Mouse (Mus musculus) liver, embryonic 14.5 days (tissue): ENCODE data around the gene Ugt1a6a. TPM values are rescaled to one million over a fixed set of nuclear protein-coding genes. Genes with fewer than 3 reads are reported as not detected.
"Not testable (repeated sequence)": the region's sequence is repeated elsewhere in the genome, so short reads cannot be mapped to it uniquely, and the experiment has no call there.

ENCODE experiments used
- ATAC-seq: fragments of 200-750 bp; cut with Nextera tagmentation; 2 replicates; pipeline ENCODE4 v1.8.0; 2017; ENCODE audit warnings: moderate number of reproducible peaks, mild to moderate bottlenecking, moderate library complexity; ENCODE audit not compliant: insufficient read depth
- DNase-seq, 3 experiments: peaks; one replicate each; pipeline ENCODE4 v3.0.0-alpha.2; 2012 to 2013; ENCODE audit warnings: low read depth in 3 of 3, low spot score in 3 of 3
- H3K27ac ChIP-seq: fragments of 300-500 bp; sonication (generic); 2 replicates; pipeline ENCODE4 v1.5.1; 2014; ENCODE audit warnings: moderate library complexity, mild to moderate bottlenecking, control low read depth, inconsistent platforms
- H3K27me3 ChIP-seq: fragments of 300-500 bp; sonication (generic); 2 replicates; pipeline ENCODE4 v1.6.1; 2014; ENCODE audit warnings: mild to moderate bottlenecking, low read length, moderate library complexity; ENCODE audit not compliant: control insufficient read depth, insufficient read depth
- H3K36me3 ChIP-seq: fragments of 300-500 bp; sonication (generic); replicated peaks from 2 replicates; pipeline ENCODE4 v1.6.1; 2014; ENCODE audit warnings: low read depth; ENCODE audit not compliant: control insufficient read depth, insufficient read depth
- H3K4me1 ChIP-seq, 2 experiments: fragments of 200-500 bp in 1 of 2; fragments of 300-500 bp in 1 of 2; sonication (generic) in 1 of 2; replicated peaks; 2 replicates each; pipeline ENCODE4 v1.6.1; 2012 to 2014; ENCODE audit warnings: antibody characterized with exemption in 1 of 2, inconsistent platforms in 1 of 2, low read length in 1 of 2; ENCODE audit not compliant: control insufficient read depth in 2 of 2, insufficient read depth in 2 of 2
- H3K4me2 ChIP-seq: fragments of 300-500 bp; sonication (generic); 2 replicates; pipeline ENCODE4 v1.6.1; 2014; ENCODE audit warnings: low read depth, mild to moderate bottlenecking, control low read depth, moderate library complexity
- H3K4me3 ChIP-seq, 2 experiments: fragments of 200-500 bp in 1 of 2; fragments of 300-500 bp in 1 of 2; sonication (generic) in 1 of 2; 2 replicates each; pipeline ENCODE4 v1.5.1; 2012 to 2014; ENCODE audit warnings: low read depth in 2 of 2, low read length in 2 of 2, mild to moderate bottlenecking in 2 of 2, control low read depth in 1 of 2, inconsistent platforms in 1 of 2, moderate library complexity in 1 of 2; ENCODE audit not compliant: insufficient read depth in 1 of 2
- H3K9ac ChIP-seq: fragments of 300-500 bp; sonication (generic); replicated peaks from 2 replicates; pipeline ENCODE4 v1.6.1; 2014; ENCODE audit warnings: mild to moderate bottlenecking, control low read depth, moderate library complexity
- H3K9me3 ChIP-seq: fragments of 300-500 bp; sonication (generic); 2 replicates; pipeline ENCODE4 v1.6.1; 2016; ENCODE audit warnings: low read length, mixed read lengths; ENCODE audit not compliant: control insufficient read depth
- CTCF ChIP-seq: IDR thresholded peaks from 2 replicates; pipeline ENCODE4 v1.5.1; 2016; ENCODE audit warnings: antibody characterized with exemption, low read depth, control low read depth
- EP300 ChIP-seq: IDR thresholded peaks from 2 replicates; pipeline ENCODE4 v1.6.1; 2016; ENCODE audit warnings: antibody characterized with exemption, low read depth
- WGBS: fragments of 180-500 bp; shearing (Covaris S2); extraction: QIAGEN DNeasy Blood & Tissue Kit; methylation state at CpG from one replicate; pipeline ENCODE4 v1.1.7; 2014; ENCODE audit not compliant: insufficient replicate concordance; 5-methylcytosine and 5-hydroxymethylcytosine counted together
- polyA plus RNA-seq, 2 experiments: library from polyadenylated mRNA; depleted of rRNA in 1 of 2; stranded (reverse) in 1 of 2; unstranded in 1 of 2; fragments of >200 nt; fragmentation: Nextera tagmentation in 1 of 2; extraction: Ambion mirVana in 1 of 2; gene quantifications; 2 replicates each; pipeline versions ENCODE4 v1.2.1 to v1.2.3; 2012 to 2014

Gene Ugt1a6a
- polyA plus RNA-seq, 2 experiments: 3.6 to 7.1 TPM

DNA sequence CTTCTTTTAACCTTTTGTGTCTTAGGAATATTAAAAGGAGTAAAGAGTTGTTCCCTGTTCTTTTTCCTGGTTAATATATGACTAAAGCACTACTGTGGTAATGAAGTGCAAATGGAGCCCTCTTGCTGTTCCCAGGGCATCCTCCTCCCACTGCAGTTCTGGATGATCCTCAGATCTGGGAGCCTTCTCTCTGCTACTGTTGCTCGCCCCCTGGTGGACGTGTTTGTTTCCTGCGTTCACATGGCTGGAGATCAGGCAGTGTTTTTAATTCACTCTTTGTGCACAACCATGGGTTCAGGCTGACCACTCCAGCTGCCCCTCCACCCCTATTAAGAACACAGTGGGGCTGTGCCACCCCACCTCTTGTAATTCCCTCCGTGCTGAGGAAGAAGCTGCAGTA is 14.1 kb upstream of the Ugt1a6a start:
- not testable (repeated sequence) for H3K27me3 ChIP-seq, DNase-seq, ATAC-seq, H3K4me1 ChIP-seq, H3K36me3 ChIP-seq, H3K4me2 ChIP-seq, H3K9ac ChIP-seq, H3K27ac ChIP-seq, H3K9me3 ChIP-seq, H3K4me3 ChIP-seq
- WGBS: 9% methylated on average over 4 of the region's 4 CpGs
- TF ChIP-seq CTCF: peak; percentile 62

DNA sequence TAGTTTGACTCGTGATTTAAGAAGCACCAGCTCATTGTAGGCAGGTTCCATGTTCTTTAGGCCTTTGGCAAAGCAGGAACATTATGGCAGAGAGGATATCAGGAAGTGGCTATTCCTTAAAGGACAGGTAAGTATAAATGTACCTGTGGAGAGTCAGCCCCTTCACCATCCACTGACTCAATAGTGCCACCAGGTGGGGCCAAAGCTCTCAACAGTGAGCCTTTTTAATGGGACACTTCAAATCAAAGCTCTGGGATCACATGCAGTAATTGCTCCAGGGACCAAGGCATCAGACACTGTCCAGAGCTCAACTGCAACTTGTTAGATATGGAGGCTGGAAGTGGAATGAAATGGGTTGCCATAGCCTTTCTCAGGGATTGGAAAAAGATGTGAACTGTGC is 13.1 kb upstream of the Ugt1a6a start:
- peak; percentile 33; the same call in 1 of the 2 replicates for TF ChIP-seq CTCF
- not testable (repeated sequence) for H3K4me2 ChIP-seq, H3K36me3 ChIP-seq, ATAC-seq, H3K4me1 ChIP-seq, H3K27ac ChIP-seq, H3K27me3 ChIP-seq, H3K9me3 ChIP-seq, H3K9ac ChIP-seq, DNase-seq, H3K4me3 ChIP-seq
- WGBS: no CpG with 5 or more reads among the region's 1 CpGs

DNA sequence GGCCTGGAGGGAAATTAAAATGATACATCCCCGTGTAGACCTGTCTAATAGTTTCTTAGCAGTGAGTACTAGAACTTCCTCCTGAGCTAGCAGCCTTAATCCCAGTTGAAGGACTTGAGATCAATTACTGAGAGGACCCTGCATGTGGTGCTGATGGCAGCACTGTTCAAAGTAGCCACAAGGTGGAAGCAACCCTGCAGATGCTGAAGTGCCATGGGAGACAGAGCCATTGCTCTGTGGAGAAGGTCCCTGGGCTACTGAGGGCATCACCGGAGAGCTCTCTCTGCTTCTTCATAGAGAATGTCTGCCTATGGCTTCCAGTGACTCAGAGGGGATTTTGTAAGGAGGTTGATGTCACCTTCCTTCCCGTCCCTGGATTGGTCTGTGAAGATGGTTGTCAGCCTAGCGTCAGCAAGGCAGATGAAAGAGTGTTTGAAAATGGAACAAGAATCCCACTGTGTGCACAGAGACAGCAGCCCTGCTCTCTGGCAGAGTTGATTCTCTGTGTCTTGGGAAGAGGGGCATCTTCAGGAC is 8.7 kb upstream of the Ugt1a6a start:
- not testable (repeated sequence) for H3K4me1 ChIP-seq, H3K27ac ChIP-seq, H3K4me2 ChIP-seq, ATAC-seq, H3K36me3 ChIP-seq, H3K27me3 ChIP-seq, H3K9ac ChIP-seq, DNase-seq, H3K4me3 ChIP-seq, H3K9me3 ChIP-seq
- WGBS: 59% methylated on average over 4 of the region's 4 CpGs
- TF ChIP-seq CTCF: peak; percentile 31; the same call in 1 of the 2 replicates

DNA sequence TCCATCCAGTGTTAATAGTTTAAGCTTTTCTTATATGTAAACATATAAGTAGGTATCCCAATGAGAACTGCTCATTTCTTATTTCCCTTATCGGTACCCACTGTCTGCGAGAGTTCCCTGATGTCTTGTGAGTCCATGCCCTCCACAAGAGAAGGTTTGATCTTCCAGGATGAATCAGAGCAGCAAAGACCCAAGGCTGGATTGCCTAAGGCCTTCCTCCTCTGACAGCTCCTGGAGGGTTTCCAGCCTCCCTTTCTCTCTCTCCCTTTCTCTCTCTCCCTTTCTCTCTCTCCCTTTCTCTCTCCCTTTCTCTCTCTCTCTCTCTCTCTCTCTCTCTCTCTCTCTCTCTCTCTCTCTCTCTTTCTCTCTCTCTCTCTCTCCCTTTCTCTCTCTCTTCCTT is 5.5 kb upstream of the Ugt1a6a start:
- not testable (repeated sequence) for H3K4me3 ChIP-seq, H3K9me3 ChIP-seq, H3K36me3 ChIP-seq, H3K27ac ChIP-seq, ATAC-seq, H3K9ac ChIP-seq, DNase-seq, H3K27me3 ChIP-seq, H3K4me1 ChIP-seq, H3K4me2 ChIP-seq
- 64% methylated on average over 2 of the region's 2 CpGs for WGBS

DNA sequence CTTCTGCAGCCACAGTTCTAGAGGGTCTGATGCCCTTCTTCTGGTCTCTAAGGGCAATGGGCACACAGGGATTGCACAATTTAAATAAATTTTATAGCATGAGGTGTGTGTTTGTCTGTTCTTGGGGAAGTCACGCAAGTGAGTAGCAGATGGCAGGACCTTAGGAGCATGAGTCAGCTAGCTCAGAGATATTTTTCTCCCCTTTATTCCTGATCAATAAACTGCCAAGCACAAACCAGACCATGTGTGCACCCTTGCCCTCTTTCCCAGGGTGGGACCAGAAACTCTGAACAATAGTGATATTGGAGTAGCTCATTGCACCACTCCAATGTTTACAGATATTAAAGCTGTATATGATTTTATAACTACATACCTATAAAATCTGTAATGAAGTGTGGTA is 4.4 kb upstream of the Ugt1a6a start:
- H3K36me3 ChIP-seq, DNase-seq, H3K27ac ChIP-seq, H3K9me3 ChIP-seq, H3K27me3 ChIP-seq, ATAC-seq, H3K4me3 ChIP-seq, H3K4me2 ChIP-seq, H3K4me1 ChIP-seq, H3K9ac ChIP-seq: not testable (repeated sequence)
- 79% methylated on average over 1 of the region's 1 CpGs for WGBS

DNA sequence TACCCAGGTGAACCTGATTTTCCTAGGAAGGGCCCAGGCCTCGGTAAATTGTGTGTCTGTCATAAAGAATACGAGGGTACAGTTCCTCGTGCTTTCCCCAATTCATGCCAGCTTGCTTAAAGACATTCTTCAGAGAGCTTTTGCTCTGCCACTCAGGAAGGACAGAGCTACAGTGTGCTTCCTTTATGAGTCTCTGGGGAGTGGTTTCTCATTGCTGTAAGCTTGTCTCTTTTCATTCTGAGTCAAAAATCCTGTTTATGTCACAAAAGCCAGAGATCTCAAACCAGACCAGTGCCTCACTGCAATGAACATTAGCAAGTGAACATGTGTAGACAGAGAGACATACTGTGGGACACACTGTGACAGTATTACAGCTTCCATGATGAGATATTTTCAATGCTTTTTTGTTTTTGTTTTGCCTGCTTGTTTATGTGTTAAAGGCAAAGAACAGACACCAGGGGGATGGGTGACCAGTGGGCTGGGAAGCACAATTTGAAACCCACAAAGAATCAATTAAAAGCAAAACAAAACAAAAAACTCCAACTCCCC is 627 bp upstream of the Ugt1a6a start:
- 27% methylated on average over 3 of the region's 3 CpGs for WGBS
- peaks cover 0 to 10% of the 10 kb centered on the region in 2 experiments; a peak in 2 of 4 replicates for H3K4me1 ChIP-seq

DNA sequence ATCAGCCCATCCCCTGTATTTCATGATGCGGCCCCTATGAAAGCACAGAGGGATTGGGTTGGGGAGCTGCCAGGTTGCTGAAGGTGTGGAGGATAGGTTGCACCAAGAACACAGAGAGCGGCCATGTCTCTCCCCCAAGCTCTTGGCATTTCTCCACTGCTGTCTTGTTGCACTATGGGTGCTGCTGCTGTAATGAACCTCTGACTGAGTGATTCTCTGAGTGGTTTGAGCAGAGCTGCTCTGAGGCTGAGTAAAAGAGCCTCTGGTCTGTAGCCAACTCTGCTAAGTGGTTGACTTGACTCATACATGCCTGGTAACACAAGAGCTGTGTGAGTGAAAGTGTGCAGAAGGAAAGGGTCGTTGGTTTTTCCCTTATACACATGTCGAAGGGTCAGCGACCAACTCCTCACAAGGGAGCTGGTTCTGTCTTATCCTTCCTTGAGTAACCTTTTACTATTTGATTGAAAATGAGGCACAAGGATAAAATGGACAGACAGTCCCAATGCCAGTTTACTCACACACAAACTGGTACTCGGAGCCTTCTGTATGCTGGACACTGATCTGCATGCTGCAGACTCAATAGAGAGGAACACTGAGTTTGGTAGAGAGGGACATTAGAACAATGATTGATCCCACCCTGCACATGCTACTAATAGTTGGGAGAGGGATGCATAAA is 758 bp downstream of the Ugt1a6a start:
- not testable (repeated sequence) for H3K27ac ChIP-seq, DNase-seq, H3K9me3 ChIP-seq, H3K27me3 ChIP-seq, H3K9ac ChIP-seq, H3K4me3 ChIP-seq, H3K36me3 ChIP-seq, ATAC-seq, H3K4me2 ChIP-seq
- 59% methylated on average over 5 of the region's 6 CpGs for WGBS
- H3K4me1 ChIP-seq: peaks cover 0 to 14% of the 10 kb centered on the region in 2 experiments; a peak in 2 of 4 replicates

More for the DNA sequence above, 627 bp upstream of the Ugt1a6a start:
- ATAC-seq (no peak), DNase-seq (no peak)
- H3K9me3 ChIP-seq: no peaks in the 10 kb centered on the region
- H3K9ac ChIP-seq: no peak overlapping the region
- no peak overlapping the region for H3K4me3 ChIP-seq
- H3K4me2 ChIP-seq: no peak overlapping the region
- no peaks in the 10 kb centered on the region for H3K27me3 ChIP-seq
- no peaks in the 10 kb centered on the region for H3K36me3 ChIP-seq
- no peak overlapping the region for H3K27ac ChIP-seq
- TF ChIP-seq CTCF (no peak), EP300 (no peak)
